Mouse (Mus musculus) adrenal gland, adult 2 months (tissue): ENCODE results near the gene Ifna2. TPM values are rescaled to one million over a fixed set of nuclear protein-coding genes. Genes with fewer than 3 reads are reported as not detected.

Experiments used
- DNase-seq: peaks from one replicate; pipeline ENCODE4 v3.0.0; 2021
- polyA plus RNA-seq: library from polyadenylated mRNA; depleted of rRNA; stranded (reverse); fragments of >200 nt; gene quantifications from 2 replicates; pipeline ENCODE4 v1.2.3, GENCODE M21; 2012; rRNA removed
- total RNA-seq, 2 experiments: library from RNA; stranded (reverse); gene quantifications; 2 replicates each; pipeline ENCODE4 v1.2.3; 2021

The Ifna2 gene
- total and polyA plus RNA-seq, 3 experiments, result not detected

DNA sequence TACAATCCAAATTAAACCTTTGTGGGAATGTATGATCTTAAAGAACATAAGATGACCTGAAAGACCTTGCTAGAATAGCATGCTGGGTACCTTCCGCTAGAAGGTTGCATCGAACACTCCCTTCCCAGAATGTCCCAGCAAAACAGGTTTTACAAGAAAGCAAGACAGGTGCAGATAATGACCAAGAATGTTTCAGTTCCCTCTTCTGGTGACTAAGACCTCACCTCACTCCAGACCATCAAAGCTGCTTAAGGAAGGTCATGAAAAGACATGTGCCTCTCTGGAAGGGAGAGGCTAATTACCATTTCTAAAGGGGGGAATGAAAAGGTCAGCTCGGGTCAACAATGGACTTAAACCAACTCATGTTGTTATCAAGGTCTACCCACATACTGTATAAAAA lies 30.1 kb downstream of the Ifna2 start:
- DNase-seq, result no peak

DNA sequence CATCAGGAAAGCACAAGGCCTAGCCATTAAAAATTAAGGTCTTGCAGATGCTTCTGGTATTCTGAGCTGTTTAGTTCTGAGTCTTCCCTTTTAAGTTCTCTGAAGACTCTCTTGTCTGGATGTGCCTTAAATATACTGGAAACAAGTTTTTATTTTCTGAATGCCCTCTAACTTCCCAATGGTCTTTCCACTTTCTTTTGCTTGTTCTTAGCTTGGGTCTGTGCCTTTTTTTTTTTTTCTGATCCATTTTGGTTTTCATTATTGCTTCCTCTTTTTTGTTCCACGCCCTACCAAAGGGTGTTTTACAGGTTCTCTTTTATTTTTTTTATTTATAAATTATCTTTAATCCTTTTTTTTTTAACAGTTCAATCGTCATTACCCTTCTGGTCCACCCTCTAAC lies 39.4 kb downstream of the Ifna2 start, which contains the start of gene Ifna13:
TSS of gene Ifna13 (minus strand) at position 101 of the 400 bp plus-strand sequence.
- no peak for DNase-seq

DNA sequence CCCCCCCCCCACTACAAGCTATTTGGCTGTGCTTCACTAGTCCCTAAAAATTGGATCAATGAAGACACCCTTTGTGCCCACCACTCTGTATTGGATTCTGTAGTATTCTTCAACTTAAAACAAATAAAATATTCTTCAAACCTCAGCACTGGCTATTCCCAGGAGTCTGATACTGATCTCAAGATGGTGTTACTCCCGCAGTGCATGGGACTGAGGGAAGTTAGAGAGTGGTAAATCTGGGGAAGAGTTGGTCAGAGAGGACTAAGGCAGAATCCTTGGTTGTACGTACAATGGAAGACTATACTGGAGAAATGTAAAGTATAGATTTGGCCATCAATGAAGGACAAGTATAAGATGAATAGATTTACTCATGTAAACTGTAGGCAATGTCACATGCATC lies 41.2 kb downstream of the Ifna2 start:
- no peak for DNase-seq

DNA sequence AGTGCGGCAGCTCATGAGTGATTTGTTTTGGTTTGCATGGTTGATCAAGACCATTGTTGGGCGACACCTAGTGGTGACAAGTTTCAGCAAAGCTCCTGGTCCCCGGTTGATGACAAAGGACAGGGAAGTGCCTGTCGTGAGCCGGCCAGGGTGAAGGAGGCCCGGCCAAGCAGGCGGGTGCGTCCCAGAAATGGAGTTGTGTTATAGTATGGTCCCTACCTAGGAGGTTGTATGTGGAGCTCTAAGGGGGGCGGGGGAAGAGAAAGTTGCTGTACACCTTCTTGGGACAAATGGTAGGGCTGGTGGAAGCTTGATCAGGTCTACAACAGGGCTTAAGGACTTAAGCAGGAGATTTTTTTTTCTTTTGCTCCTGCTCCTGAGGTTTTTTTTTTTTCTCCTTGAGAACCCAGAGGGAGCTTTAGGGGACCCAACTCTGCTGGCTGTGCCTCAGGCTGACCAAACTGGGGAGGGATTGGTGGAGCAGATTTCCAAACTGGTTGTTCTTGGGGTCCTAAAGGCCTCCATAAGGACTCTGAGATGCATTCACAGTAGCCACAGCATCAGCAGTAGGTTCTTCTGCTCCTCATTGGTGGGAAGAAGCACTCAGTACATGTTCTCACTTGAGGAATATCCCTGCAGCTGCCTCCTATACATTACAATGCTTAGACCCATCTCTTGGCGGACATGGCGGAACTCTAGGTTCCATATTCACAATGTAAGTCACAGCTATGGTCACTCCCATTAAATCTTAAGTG lies 42.5 kb downstream of the Ifna2 start:
- peak; percentile 90 for DNase-seq

DNA sequence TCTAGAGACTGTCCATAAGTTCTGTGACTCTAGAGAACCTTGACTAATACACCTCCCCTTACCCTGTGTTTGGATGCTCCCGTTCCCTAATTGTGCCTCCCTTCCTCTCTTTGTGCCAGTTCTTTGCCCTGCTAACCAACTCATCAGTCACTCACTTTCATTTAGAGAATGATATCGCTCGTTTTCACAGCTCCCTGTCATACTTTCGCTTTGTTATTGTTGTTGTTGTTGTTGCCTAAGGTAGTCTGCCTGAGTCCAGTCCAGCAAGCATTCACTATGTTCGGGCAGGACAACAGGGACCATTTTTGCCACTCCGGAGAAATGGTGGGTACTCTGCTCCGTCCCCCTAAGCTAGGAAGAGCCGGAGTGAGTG lies 43.0 kb downstream of the Ifna2 start:
- DNase-seq, result no peak

DNA sequence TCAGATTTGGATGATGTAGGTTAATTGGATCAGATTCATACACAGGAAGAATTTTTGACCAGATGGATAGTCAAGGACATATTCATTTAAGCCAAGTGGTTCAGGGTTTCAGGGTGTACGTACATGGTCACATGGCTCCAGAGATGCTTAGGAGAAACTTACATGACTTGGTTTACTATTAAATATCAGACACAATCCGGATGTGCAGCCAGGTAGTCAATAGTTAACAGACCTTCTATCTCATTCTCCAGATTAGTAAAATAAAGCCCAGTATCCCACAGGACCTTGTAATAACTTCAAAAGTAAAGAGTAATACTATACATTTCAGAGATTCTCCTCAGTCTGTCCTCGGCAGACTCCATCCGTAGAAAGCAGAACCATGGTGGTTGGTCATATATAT lies 49.4 kb downstream of the Ifna2 start, which contains the start of gene C87499:
TSS of gene C87499 (minus strand) at position 101 of the 400 bp plus-strand sequence.
- no peak for DNase-seq

Other genes starting within 250 kb of the Ifna2 start
Only the 30 nearest of the 33 such genes appear.
- gene Ifnb1, start 161.1 kb downstream of the Ifna2 start, total RNA-seq, result not detected
- gene Ifnb1, start 161.1 kb downstream of the Ifna2 start, polyA plus RNA-seq, result not detected in 2 replicates
- not detected for gene Ifna15, start 125.7 kb downstream of the Ifna2 start, total RNA-seq
- gene Ifna15, start 125.7 kb downstream of the Ifna2 start, polyA plus RNA-seq, result not detected in 2 replicates
- gene Ifna14, start 112.1 kb downstream of the Ifna2 start, total RNA-seq, result not detected
- gene Ifna14, start 112.1 kb downstream of the Ifna2 start, polyA plus RNA-seq, result not detected in 2 replicates
- not detected for gene Ifna9, start 91.5 kb downstream of the Ifna2 start, total RNA-seq
- 0.22 TPM in 1 of 2 replicates, not detected in the other for gene Ifna9, start 91.5 kb downstream of the Ifna2 start, polyA plus RNA-seq
- gene Ifna12, start 80.5 kb downstream of the Ifna2 start, total RNA-seq, result not detected
- not detected in 2 replicates for gene Ifna12, start 80.5 kb downstream of the Ifna2 start, polyA plus RNA-seq
- not detected for gene C87499, start 49.5 kb downstream of the Ifna2 start, total RNA-seq
- gene C87499, start 49.5 kb downstream of the Ifna2 start, polyA plus RNA-seq, result not detected in 2 replicates
- not detected for gene Ifna13, start 39.5 kb downstream of the Ifna2 start, total RNA-seq
- not detected in 2 replicates for gene Ifna13, start 39.5 kb downstream of the Ifna2 start, polyA plus RNA-seq
- gene Ifna16, start 7.0 kb downstream of the Ifna2 start, total RNA-seq, result not detected
- not detected in 2 replicates for gene Ifna16, start 7.0 kb downstream of the Ifna2 start, polyA plus RNA-seq
- not detected for gene Ifnab, start 7.4 kb upstream of the Ifna2 start, total RNA-seq
- not detected in 2 replicates for gene Ifnab, start 7.4 kb upstream of the Ifna2 start, polyA plus RNA-seq
- gene Gm26566, start 37.9 kb upstream of the Ifna2 start, total RNA-seq, result under 1 TPM in 1 of 2 experiments, not detected in 1; 0.38 TPM
- gene Gm26566, start 37.9 kb upstream of the Ifna2 start, polyA plus RNA-seq, result 0.76 and 1.0 TPM in 2 replicates
- gene Klhl9, start 38.6 kb upstream of the Ifna2 start, total RNA-seq, result 10 to 100 TPM; 70.8 to 79.3 TPM
- gene Klhl9, start 38.6 kb upstream of the Ifna2 start, polyA plus RNA-seq, result 22.2 and 29.6 TPM in 2 replicates
- not detected for gene Gm13271, start 71.0 kb upstream of the Ifna2 start, total RNA-seq
- not detected in 2 replicates for gene Gm13271, start 71.0 kb upstream of the Ifna2 start, polyA plus RNA-seq
- not detected for gene Gm13283, start 76.2 kb upstream of the Ifna2 start, total RNA-seq
- gene Gm13283, start 76.2 kb upstream of the Ifna2 start, polyA plus RNA-seq, result not detected in 2 replicates
- gene Gm13290, start 89.9 kb upstream of the Ifna2 start, total RNA-seq, result not detected
- not detected in 2 replicates for gene Gm13290, start 89.9 kb upstream of the Ifna2 start, polyA plus RNA-seq
- not detected for gene Gm13289, start 93.0 kb upstream of the Ifna2 start, total RNA-seq
- gene Gm13289, start 93.0 kb upstream of the Ifna2 start, polyA plus RNA-seq, result not detected in 2 replicates
- gene Gm13272, start 95.9 kb upstream of the Ifna2 start, total RNA-seq, result not detected
- gene Gm13272, start 95.9 kb upstream of the Ifna2 start, polyA plus RNA-seq, result not detected in 2 replicates
- not detected for gene Ifnz, start 98.2 kb upstream of the Ifna2 start, total RNA-seq
- gene Ifnz, start 98.2 kb upstream of the Ifna2 start, polyA plus RNA-seq, result not detected in 2 replicates
- gene Gm13276, start 101.8 kb upstream of the Ifna2 start, total RNA-seq, result not detected
- gene Gm13276, start 101.8 kb upstream of the Ifna2 start, polyA plus RNA-seq, result not detected in 2 replicates
- gene Gm13277, start 104.7 kb upstream of the Ifna2 start, total RNA-seq, result not detected
- gene Gm13277, start 104.7 kb upstream of the Ifna2 start, polyA plus RNA-seq, result not detected in 2 replicates
- gene Gm13278, start 107.6 kb upstream of the Ifna2 start, total RNA-seq, result not detected
- not detected in 2 replicates for gene Gm13278, start 107.6 kb upstream of the Ifna2 start, polyA plus RNA-seq
- not detected for gene Gm13275, start 110.6 kb upstream of the Ifna2 start, total RNA-seq
- 0.22 TPM in 1 of 2 replicates, not detected in the other for gene Gm13275, start 110.6 kb upstream of the Ifna2 start, polyA plus RNA-seq
- not detected for gene Gm13279, start 113.5 kb upstream of the Ifna2 start, total RNA-seq
- gene Gm13279, start 113.5 kb upstream of the Ifna2 start, polyA plus RNA-seq, result not detected in 2 replicates
- gene Gm13285, start 115.8 kb upstream of the Ifna2 start, total RNA-seq, result not detected
- gene Gm13285, start 115.8 kb upstream of the Ifna2 start, polyA plus RNA-seq, result not detected in 2 replicates
- not detected for gene Gm13287, start 119.3 kb upstream of the Ifna2 start, total RNA-seq
- 0.22 TPM in 1 of 2 replicates, not detected in the other for gene Gm13287, start 119.3 kb upstream of the Ifna2 start, polyA plus RNA-seq
- not detected for gene Gm13288, start 121.6 kb upstream of the Ifna2 start, total RNA-seq
- not detected in 2 replicates for gene Gm13288, start 121.6 kb upstream of the Ifna2 start, polyA plus RNA-seq
- gene Ifna7, start 132.3 kb upstream of the Ifna2 start, total RNA-seq, result not detected
- gene Ifna7, start 132.3 kb upstream of the Ifna2 start, polyA plus RNA-seq, result not detected in 2 replicates
- gene Ifna11, start 136.0 kb upstream of the Ifna2 start, total RNA-seq, result not detected
- not detected in 2 replicates for gene Ifna11, start 136.0 kb upstream of the Ifna2 start, polyA plus RNA-seq
- not detected for gene Ifna6, start 143.5 kb upstream of the Ifna2 start, total RNA-seq
- gene Ifna6, start 143.5 kb upstream of the Ifna2 start, polyA plus RNA-seq, result not detected in 2 replicates
- gene Ifna5, start 151.6 kb upstream of the Ifna2 start, total RNA-seq, result not detected
- not detected in 2 replicates for gene Ifna5, start 151.6 kb upstream of the Ifna2 start, polyA plus RNA-seq
- gene Ifna4, start 157.9 kb upstream of the Ifna2 start, total RNA-seq, result not detected
- not detected in 2 replicates for gene Ifna4, start 157.9 kb upstream of the Ifna2 start, polyA plus RNA-seq